Mouse (Mus musculus) embryonic facial prominence, embryonic 11.5 days (tissue): ENCODE data around the gene Gm7247. TPM values are rescaled to one million over a fixed set of nuclear protein-coding genes. Genes with fewer than 3 reads are reported as not detected.
"Not testable (repeated sequence)": the region's sequence is repeated elsewhere in the genome, so short reads cannot be mapped to it uniquely, and the experiment has no call there.

Experiments used
- ATAC-seq: fragments of 200-750 bp; cut with Nextera tagmentation; replicated peaks from 2 replicates; pipeline ENCODE4 v1.8.0; 2017; ENCODE audit warnings: low read depth; ENCODE audit not compliant: insufficient number of reproducible peaks, low FRiP score, low TSS enrichment
- DNase-seq: peaks from one replicate; pipeline ENCODE4 v3.0.0-alpha.2; 2015; ENCODE audit warnings: low spot score
- H3K27ac ChIP-seq: fragments of 300-500 bp; sonication (generic); replicated peaks from 2 replicates; pipeline ENCODE4 v1.5.1; 2014; ENCODE audit warnings: mild to moderate bottlenecking, low read depth, low read length, control low read depth
- H3K27me3 ChIP-seq: fragments of 300-500 bp; sonication (generic); 2 replicates; pipeline ENCODE4 v1.6.1; 2014; ENCODE audit warnings: mild to moderate bottlenecking, low read length, moderate library complexity, mixed read lengths; ENCODE audit not compliant: control insufficient read depth, insufficient read depth
- H3K36me3 ChIP-seq: fragments of 300-500 bp; sonication (generic); replicated peaks from 2 replicates; pipeline ENCODE4 v1.6.1; 2014; ENCODE audit warnings: low read depth, mild to moderate bottlenecking, low read length, moderate library complexity, mixed read lengths; ENCODE audit not compliant: control insufficient read depth, insufficient read depth
- H3K4me1 ChIP-seq: fragments of 300-500 bp; sonication (generic); 2 replicates; pipeline ENCODE4 v1.6.1; 2014; ENCODE audit warnings: low read length, mixed read lengths; ENCODE audit not compliant: control insufficient read depth, insufficient read depth
- H3K4me2 ChIP-seq: fragments of 300-500 bp; sonication (generic); 2 replicates; pipeline ENCODE4 v1.6.1; 2014; ENCODE audit warnings: low read depth, mild to moderate bottlenecking, control low read depth, low read length, moderate library complexity
- H3K4me3 ChIP-seq: fragments of 300-500 bp; sonication (generic); 2 replicates; pipeline ENCODE4 v1.5.1; 2014; ENCODE audit warnings: low read depth, low read length, control low read depth
- H3K9ac ChIP-seq: fragments of 300-500 bp; sonication (generic); replicated peaks from 2 replicates; pipeline ENCODE4 v1.6.1; 2014; ENCODE audit warnings: mild to moderate bottlenecking, control low read depth, low read length
- H3K9me3 ChIP-seq: fragments of 300-500 bp; sonication (generic); replicated peaks from 2 replicates; pipeline ENCODE4 v1.6.1; 2016; ENCODE audit warnings: mild to moderate bottlenecking, low read length, inconsistent platforms, mixed read lengths; ENCODE audit not compliant: control insufficient read depth
- WGBS: fragments of 180-500 bp; shearing (Covaris S2); extraction: QIAGEN DNeasy Blood & Tissue Kit; methylation state at CpG from one replicate; pipeline ENCODE4 v1.1.7; 2014; 5-methylcytosine and 5-hydroxymethylcytosine counted together
- polyA plus RNA-seq: library from polyadenylated mRNA; unstranded; fragments of >200 nt; fragmentation: Nextera tagmentation; extraction: Ambion mirVana; gene quantifications from 2 replicates; pipeline ENCODE4 v1.2.1, GENCODE M21; 2014

Gm7247 gene
- polyA plus RNA-seq, 1 experiment from 2014 or later: not detected

DNA sequence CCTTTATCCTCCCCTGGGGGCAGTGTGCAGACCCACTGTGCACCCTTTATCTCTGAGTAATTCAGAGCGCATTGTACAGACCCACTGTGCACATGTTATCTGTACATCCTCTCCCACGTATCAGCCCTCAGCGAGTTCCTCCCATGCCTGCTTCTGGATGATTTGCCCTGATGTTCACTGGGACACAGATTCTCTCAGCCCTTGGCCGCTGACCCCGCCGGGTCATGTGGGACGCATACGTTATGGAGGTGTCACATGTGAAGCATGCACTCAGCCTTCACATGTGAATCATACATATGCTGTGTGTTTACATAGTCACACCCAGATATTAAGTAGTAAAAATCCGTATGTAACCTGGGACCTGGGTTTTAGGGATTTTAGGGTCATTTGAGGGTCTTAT, 26.7 kb downstream of the Gm7247 start:
- WGBS: 90% methylated on average over 9 of the region's 9 CpGs
- Histone ChIP-seq H3K4me1 (no peaks in the 10 kb centered on the region), H3K4me3 (no peak overlapping the region), H3K9me3 (no peaks in the 10 kb centered on the region), H3K36me3 (no peaks in the 10 kb centered on the region), H3K27me3 (no peaks in the 10 kb centered on the region), H3K9ac (no peak overlapping the region), H3K27ac (no peak overlapping the region), H3K4me2 (no peak overlapping the region)
- DNase-seq (no peak), ATAC-seq (0 out of 2 replicates have a peak, but pooled peaks have one; percentile 41)

DNA sequence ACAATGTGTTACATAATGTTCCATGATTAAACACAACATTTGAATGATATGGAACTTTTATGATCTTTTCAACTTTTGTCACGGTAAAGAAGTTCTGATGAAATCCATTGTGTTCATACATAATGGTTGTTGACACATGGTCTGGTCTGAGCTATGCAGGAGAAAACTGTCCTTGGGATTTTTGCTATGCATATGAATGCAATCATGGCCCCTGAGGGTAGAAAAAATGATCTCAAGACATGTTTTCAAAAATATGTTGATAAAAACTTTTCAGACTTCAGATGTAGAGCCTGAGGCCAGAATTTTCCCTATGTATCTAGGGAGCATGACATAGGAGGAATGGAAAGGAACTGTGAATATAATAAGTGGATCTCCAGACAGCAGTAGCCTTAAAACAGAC, 49.0 kb downstream of the Gm7247 start, which contains the start of gene Vmn2r88:
Gene Vmn2r88 (plus strand): TSS at position 301 of the 400 bp plus-strand sequence.
- Histone ChIP-seq H3K4me2 (no peak within 1 kb of the TSS), H3K9me3 (no peaks in the 10 kb centered on the region), H3K27me3 (no peaks in the 10 kb centered on the region), H3K4me3 (no peak within 1 kb of the TSS), H3K9ac (no peak within 1 kb of the TSS), H3K36me3 (no peaks in the 10 kb centered on the region), H3K4me1 (no peaks in the 10 kb centered on the region), H3K27ac (no peak within 1 kb of the TSS)
- ATAC-seq (no peak), DNase-seq (no peak)
- WGBS: 85% methylated on average over 1 of the region's 1 CpGs

DNA sequence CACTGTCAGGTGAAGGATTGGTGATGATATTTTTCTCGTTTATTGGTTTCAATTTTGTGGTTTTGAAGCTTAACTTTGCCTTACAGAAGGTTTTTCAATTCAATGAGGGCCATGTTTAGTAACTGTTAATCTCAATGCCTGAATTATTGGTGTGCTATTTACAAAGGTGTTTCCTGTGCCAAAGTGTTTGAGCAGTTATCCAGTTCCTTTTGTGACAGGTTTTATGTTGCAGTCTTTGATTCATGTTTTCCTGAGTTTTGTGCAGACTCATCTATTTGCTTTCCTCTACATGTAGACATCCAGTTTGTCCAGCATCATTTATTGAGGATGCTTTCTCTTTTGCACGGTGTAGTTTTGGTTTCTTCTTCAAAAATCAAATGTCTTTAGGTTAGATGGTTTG, 62.3 kb downstream of the Gm7247 start:
- no peak for DNase-seq
- H3K27ac ChIP-seq: no peak overlapping the region
- no peaks in the 10 kb centered on the region for H3K36me3 ChIP-seq
- no peak overlapping the region for H3K4me2 ChIP-seq
- ATAC-seq: no peak
- H3K27me3 ChIP-seq: no peaks in the 10 kb centered on the region
- 74% methylated on average over 2 of the region's 2 CpGs for WGBS
- H3K4me1 ChIP-seq: no peaks in the 10 kb centered on the region
- no peak overlapping the region for H3K9ac ChIP-seq
- no peaks in the 10 kb centered on the region for H3K9me3 ChIP-seq
- H3K4me3 ChIP-seq: no peak overlapping the region

DNA sequence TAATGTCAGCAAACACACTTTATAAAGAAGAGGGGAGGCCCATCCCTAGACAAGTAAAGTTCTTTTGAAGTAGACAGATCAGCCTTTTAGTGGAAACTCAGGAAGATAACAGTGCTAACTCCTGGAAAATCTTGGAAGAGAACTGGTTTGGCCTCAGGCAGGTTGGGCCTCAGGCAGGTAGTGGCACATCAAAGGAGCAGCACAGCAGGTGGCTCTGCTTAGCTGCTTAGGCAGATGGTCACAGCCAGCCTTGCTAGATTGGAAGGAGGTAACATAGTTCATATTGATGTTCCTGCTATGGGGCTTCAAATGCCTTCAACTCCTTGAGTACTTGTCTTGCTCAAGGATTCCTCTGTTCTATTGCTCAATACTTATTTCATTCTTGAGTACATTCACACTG, 68.6 kb downstream of the Gm7247 start:
- H3K27ac ChIP-seq, ATAC-seq, H3K4me3 ChIP-seq, H3K4me1 ChIP-seq, H3K4me2 ChIP-seq, H3K27me3 ChIP-seq, DNase-seq, H3K9me3 ChIP-seq, H3K36me3 ChIP-seq, H3K9ac ChIP-seq: not testable (repeated sequence)

DNA sequence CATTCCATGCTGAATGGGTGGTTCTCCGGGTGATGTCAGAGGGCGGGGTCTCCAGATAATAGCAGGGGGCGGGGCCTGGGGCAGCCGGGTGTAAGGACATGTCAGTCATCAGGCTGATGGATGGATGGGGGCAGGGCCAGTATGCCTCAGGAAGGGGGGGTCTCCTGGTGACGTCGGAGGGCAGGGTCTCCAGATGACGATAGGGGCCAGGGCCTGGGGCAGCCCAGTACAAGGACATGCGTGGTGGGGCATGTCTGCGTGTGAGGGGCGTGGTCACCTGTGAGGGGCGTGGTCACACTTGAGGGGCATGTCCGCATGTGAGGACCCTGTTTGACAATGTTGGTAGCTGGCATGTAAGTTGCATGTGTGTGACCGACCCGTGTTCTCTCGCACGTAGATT, 73.0 kb downstream of the Gm7247 start:
- Histone ChIP-seq H3K36me3 (no peaks in the 10 kb centered on the region), H3K9ac (no peak overlapping the region), H3K9me3 (peaks cover 13% of the 10 kb centered on the region), H3K4me1 (no peaks in the 10 kb centered on the region), H3K4me3 (no peak overlapping the region), H3K27ac (no peak overlapping the region), H3K27me3 (no peaks in the 10 kb centered on the region), H3K4me2 (no peak overlapping the region)
- ATAC-seq: no peak
- 94% methylated on average over 16 of the region's 16 CpGs for WGBS
- DNase-seq: no peak

DNA sequence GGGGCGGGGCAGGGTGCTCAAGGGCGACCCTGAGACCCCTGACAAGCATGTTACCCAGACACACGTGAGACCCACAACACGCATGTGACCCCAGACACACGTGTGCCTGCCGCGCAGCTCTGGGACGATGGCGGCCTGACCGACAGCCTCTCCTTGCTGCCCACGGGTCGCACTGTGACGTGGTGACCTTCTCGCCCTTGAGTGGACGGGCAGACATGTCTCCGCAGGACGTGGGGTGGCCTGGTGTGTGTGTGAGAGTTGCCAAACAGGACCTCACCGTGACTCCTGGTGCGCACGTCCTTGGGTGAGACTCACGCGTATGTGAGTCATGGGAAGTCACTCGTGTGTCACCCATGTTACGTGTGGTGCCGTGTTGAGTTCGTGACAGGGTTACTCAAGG, 73.5 kb downstream of the Gm7247 start:
- H3K4me3 ChIP-seq: no peak overlapping the region
- H3K4me2 ChIP-seq: no peak overlapping the region
- peaks cover 13% of the 10 kb centered on the region for H3K9me3 ChIP-seq

DNA sequence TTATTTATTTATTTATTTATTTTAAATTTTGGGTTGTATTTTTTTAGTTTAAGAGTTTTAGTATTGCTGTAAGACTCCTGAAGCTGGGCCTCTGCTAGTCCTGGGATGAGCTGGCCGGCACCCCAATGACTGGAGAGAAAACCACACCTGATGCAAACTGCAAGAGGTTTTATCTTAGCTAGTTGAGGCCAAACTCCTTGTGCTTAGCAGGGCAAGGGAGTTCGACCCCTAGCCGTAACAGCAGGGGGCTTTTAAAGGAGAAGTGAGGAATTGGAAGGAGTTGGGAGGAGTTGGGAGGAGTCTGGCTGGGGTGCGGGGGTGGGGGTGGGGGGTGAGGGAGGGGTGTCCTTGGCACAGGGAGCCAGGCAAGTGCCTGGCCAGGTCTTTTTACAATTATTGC, 77.4 kb downstream of the Gm7247 start:
- DNase-seq (no peak), ATAC-seq (no peak)
- no peak overlapping the region for H3K27ac ChIP-seq
- H3K9ac ChIP-seq: no peak overlapping the region
- no peaks in the 10 kb centered on the region for H3K36me3 ChIP-seq
- H3K27me3 ChIP-seq: no peaks in the 10 kb centered on the region
- peaks cover 13% of the 10 kb centered on the region for H3K9me3 ChIP-seq
- no peaks in the 10 kb centered on the region for H3K4me1 ChIP-seq
- 87% methylated on average over 4 of the region's 4 CpGs for WGBS
- H3K4me2 ChIP-seq: no peak overlapping the region
- H3K4me3 ChIP-seq: no peak overlapping the region

More for the DNA sequence above, 73.5 kb downstream of the Gm7247 start:
- WGBS: 96% methylated on average over 26 of the region's 26 CpGs
- H3K9ac ChIP-seq: no peak overlapping the region
- H3K36me3 ChIP-seq: no peaks in the 10 kb centered on the region
- no peaks in the 10 kb centered on the region for H3K4me1 ChIP-seq
- H3K27me3 ChIP-seq: no peaks in the 10 kb centered on the region
- DNase-seq (no peak), ATAC-seq (no peak)
- H3K27ac ChIP-seq: no peak overlapping the region

DNA sequence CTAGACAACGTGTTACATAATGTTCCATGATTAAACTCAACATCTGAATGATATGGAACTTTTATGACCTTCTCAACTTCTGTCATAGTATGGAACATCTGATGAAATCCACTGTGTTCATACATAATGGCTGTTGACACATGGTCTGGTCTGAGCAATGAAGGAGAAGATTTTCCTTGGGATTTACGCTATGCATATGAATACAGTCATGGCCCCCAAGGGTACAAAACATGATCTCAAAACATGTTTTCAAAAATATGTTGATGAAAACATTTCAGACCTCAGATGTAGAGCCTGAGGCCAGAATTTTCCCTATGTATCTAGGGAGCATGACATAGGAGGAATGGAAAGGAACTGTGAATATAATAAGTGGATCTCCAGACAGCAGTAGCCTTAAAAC, 90.0 kb downstream of the Gm7247 start, which contains the start of gene Vmn2r89:
Gene Vmn2r89 (plus strand): TSS at position 301 of the 400 bp plus-strand sequence.
- not testable (repeated sequence) for H3K4me2 ChIP-seq, ATAC-seq, H3K27me3 ChIP-seq, H3K4me3 ChIP-seq, H3K36me3 ChIP-seq, H3K27ac ChIP-seq, H3K9ac ChIP-seq, H3K4me1 ChIP-seq, DNase-seq, H3K9me3 ChIP-seq
- 83% methylated on average over 2 of the region's 2 CpGs for WGBS
